Mouse (Mus musculus): ENCODE measurements around the gene Slc1a2. TPM values are rescaled to one million over a fixed set of nuclear protein-coding genes. Genes with fewer than 3 reads are reported as not detected.

Gene Slc1a2
- polyA plus RNA-seq, 1 experiment from 2014 or later: 0.32 TPM

GRCm38 (mm10) chr2:102663865-102664264 is 5.4 kb downstream of the Slc1a2 start:
- no peak for ATAC-seq (ENCODE audit: insufficient number of reproducible peaks, insufficient read depth, low FRiP score, low read depth)
- Histone ChIP-seq H3K4me3 (ENCODE audit: control insufficient read depth in 1 of 2, insufficient read depth in 1 of 2, low read depth in 1 of 2, low read length in 2 of 2) (no peak overlapping the region), H3K4me1 (ENCODE audit: control insufficient read depth in 2 of 2, insufficient read depth in 2 of 2, low read length in 2 of 2) (peaks cover 2 to 3% of the 10 kb centered on the region in 2 experiments; a peak in 1 of 4 replicates), H3K9ac (ENCODE audit: low read length) (no peak overlapping the region), H3K9me3 (ENCODE audit: control insufficient read depth, low read length) (no peaks in the 10 kb centered on the region), H3K27ac (replicated peaks in 1 of 2; ENCODE audit: control insufficient read depth in 1 of 2, insufficient read depth in 1 of 2, low read depth in 2 of 2, low read length in 2 of 2) (no peak overlapping the region), H3K36me3 (ENCODE audit: control insufficient read depth, insufficient read depth, low read length) (no peaks in the 10 kb centered on the region), H3K4me2 (ENCODE audit: low read length) (no peak overlapping the region), H3K27me3 (ENCODE audit: control insufficient read depth, insufficient read depth, low read length) (peaks cover 25% of the 10 kb centered on the region)
- 71% methylated on average over 3 of the region's 3 CpGs for WGBS

DNA sequence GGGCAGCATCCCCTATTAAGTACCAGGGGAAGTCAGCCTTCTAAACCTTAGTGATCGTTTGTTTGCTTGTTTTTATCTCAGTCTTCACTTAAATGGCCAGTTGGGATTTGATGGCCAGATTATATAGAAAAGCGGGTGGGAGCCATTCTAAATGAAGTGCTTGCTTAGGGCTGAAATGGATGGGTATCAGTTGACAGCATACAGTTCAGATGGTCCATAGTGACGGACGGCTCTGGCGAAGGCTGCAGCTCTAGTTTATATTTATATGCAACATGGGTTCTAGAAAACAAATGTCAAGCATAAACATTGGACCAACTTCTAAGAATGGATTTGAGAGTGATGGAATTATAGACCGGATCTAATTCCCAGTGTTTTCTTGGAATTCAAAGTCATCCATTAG is 9.5 kb downstream of the Slc1a2 start:
- no peaks in the 10 kb centered on the region for H3K36me3 ChIP-seq (ENCODE audit: control insufficient read depth, insufficient read depth, low read length)
- 62% methylated on average over 6 of the region's 6 CpGs for WGBS
- H3K27ac ChIP-seq (replicated peaks in 1 of 2; ENCODE audit: control insufficient read depth in 1 of 2, insufficient read depth in 1 of 2, low read depth in 2 of 2, low read length in 2 of 2): no peak overlapping the region
- no peaks in the 10 kb centered on the region for H3K9me3 ChIP-seq (ENCODE audit: control insufficient read depth, low read length)
- no peak overlapping the region for H3K4me2 ChIP-seq (ENCODE audit: low read length)
- no peaks in the 10 kb centered on the region for H3K27me3 ChIP-seq (ENCODE audit: control insufficient read depth, insufficient read depth, low read length)
- H3K9ac ChIP-seq (ENCODE audit: low read length): no peak overlapping the region
- no peak overlapping the region for H3K4me3 ChIP-seq (ENCODE audit: control insufficient read depth in 1 of 2, insufficient read depth in 1 of 2, low read depth in 1 of 2, low read length in 2 of 2)
- ATAC-seq (ENCODE audit: insufficient number of reproducible peaks, insufficient read depth, low FRiP score, low read depth): no peak
- no peaks in the 10 kb centered on the region for H3K4me1 ChIP-seq (ENCODE audit: control insufficient read depth in 2 of 2, insufficient read depth in 2 of 2, low read length in 2 of 2)

- no peak overlapping the region for H3K4me3 ChIP-seq (ENCODE audit: control insufficient read depth in 1 of 2, insufficient read depth in 1 of 2, low read depth in 1 of 2, low read length in 2 of 2)
- H3K27me3 ChIP-seq (ENCODE audit: control insufficient read depth, insufficient read depth, low read length): no peaks in the 10 kb centered on the region
- no peak overlapping the region for H3K4me2 ChIP-seq (ENCODE audit: low read length)
- H3K27ac ChIP-seq (replicated peaks in 1 of 2; ENCODE audit: control insufficient read depth in 1 of 2, insufficient read depth in 1 of 2, low read depth in 2 of 2, low read length in 2 of 2): no peak overlapping the region
- no peak for ATAC-seq (ENCODE audit: insufficient number of reproducible peaks, insufficient read depth, low FRiP score, low read depth)
- H3K9ac ChIP-seq (ENCODE audit: low read length): no peak overlapping the region
- WGBS: 26% methylated on average over 6 of the region's 6 CpGs
- no peaks in the 10 kb centered on the region for H3K36me3 ChIP-seq (ENCODE audit: control insufficient read depth, insufficient read depth, low read length)
- H3K4me1 ChIP-seq (ENCODE audit: control insufficient read depth in 2 of 2, insufficient read depth in 2 of 2, low read length in 2 of 2): no peaks in the 10 kb centered on the region
- H3K9me3 ChIP-seq (ENCODE audit: control insufficient read depth, low read length): no peaks in the 10 kb centered on the region
Observed at GRCm38 (mm10) chr2:102669580-102669979, 11.1 kb downstream of the Slc1a2 start.

- H3K4me3 ChIP-seq (ENCODE audit: control insufficient read depth in 1 of 2, insufficient read depth in 1 of 2, low read depth in 1 of 2, low read length in 2 of 2): no peak overlapping the region
- H3K27ac ChIP-seq (replicated peaks in 1 of 2; ENCODE audit: control insufficient read depth in 1 of 2, insufficient read depth in 1 of 2, low read depth in 2 of 2, low read length in 2 of 2): no peak overlapping the region
- ATAC-seq (ENCODE audit: insufficient number of reproducible peaks, insufficient read depth, low FRiP score, low read depth): no peak
- H3K4me1 ChIP-seq (ENCODE audit: control insufficient read depth in 2 of 2, insufficient read depth in 2 of 2, low read length in 2 of 2): no peaks in the 10 kb centered on the region
- no peaks in the 10 kb centered on the region for H3K9me3 ChIP-seq (ENCODE audit: control insufficient read depth, low read length)
- H3K4me2 ChIP-seq (ENCODE audit: low read length): no peak overlapping the region
- 63% methylated on average over 2 of the region's 2 CpGs for WGBS
- H3K27me3 ChIP-seq (ENCODE audit: control insufficient read depth, insufficient read depth, low read length): no peaks in the 10 kb centered on the region
- no peak overlapping the region for H3K9ac ChIP-seq (ENCODE audit: low read length)
- H3K36me3 ChIP-seq (ENCODE audit: control insufficient read depth, insufficient read depth, low read length): no peaks in the 10 kb centered on the region
Observed at GRCm38 (mm10) chr2:102674582-102674981, 16.1 kb downstream of the Slc1a2 start.

DNA sequence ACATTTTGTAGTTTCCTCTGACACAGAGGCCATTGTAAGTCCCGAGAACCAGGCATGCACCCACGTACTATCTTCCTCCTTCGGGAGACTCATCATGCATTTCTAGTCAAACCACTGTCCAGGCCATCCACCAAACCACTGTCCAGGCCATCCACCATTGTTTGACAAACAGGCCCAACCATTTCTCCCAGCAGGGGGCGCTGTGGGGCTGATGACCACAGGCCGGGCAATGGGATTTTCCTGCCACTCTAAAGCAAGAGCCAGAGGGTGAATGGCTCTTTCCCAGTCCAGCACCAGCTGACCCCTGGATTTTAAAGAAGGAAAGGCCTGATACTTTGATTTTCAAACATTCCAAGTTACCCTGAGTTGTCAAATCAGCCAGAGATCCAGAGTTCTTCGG is 16.8 kb downstream of the Slc1a2 start:
- no peak for ATAC-seq (ENCODE audit: insufficient number of reproducible peaks, insufficient read depth, low FRiP score, low read depth)
- Histone ChIP-seq H3K4me2 (ENCODE audit: low read length) (no peak overlapping the region), H3K9ac (ENCODE audit: low read length) (no peak overlapping the region), H3K27me3 (ENCODE audit: control insufficient read depth, insufficient read depth, low read length) (no peaks in the 10 kb centered on the region), H3K4me1 (ENCODE audit: control insufficient read depth in 2 of 2, insufficient read depth in 2 of 2, low read length in 2 of 2) (no peaks in the 10 kb centered on the region), H3K36me3 (ENCODE audit: control insufficient read depth, insufficient read depth, low read length) (no peaks in the 10 kb centered on the region), H3K9me3 (ENCODE audit: control insufficient read depth, low read length) (no peaks in the 10 kb centered on the region), H3K27ac (replicated peaks in 1 of 2; ENCODE audit: control insufficient read depth in 1 of 2, insufficient read depth in 1 of 2, low read depth in 2 of 2, low read length in 2 of 2) (no peak overlapping the region), H3K4me3 (ENCODE audit: control insufficient read depth in 1 of 2, insufficient read depth in 1 of 2, low read depth in 1 of 2, low read length in 2 of 2) (no peak overlapping the region)
- 68% methylated on average over 6 of the region's 6 CpGs for WGBS

GRCm38 (mm10) chr2:102676716-102677312 is 18.4 kb downstream of the Slc1a2 start:
- Histone ChIP-seq H3K27me3 (ENCODE audit: control insufficient read depth, insufficient read depth, low read length) (no peaks in the 10 kb centered on the region; the same call in 1 of the 2 replicates), H3K4me2 (ENCODE audit: low read length) (no peak overlapping the region), H3K4me3 (ENCODE audit: control insufficient read depth in 1 of 2, insufficient read depth in 1 of 2, low read depth in 1 of 2, low read length in 2 of 2) (no peak overlapping the region), H3K9me3 (ENCODE audit: control insufficient read depth, low read length) (no peaks in the 10 kb centered on the region), H3K9ac (ENCODE audit: low read length) (no peak overlapping the region), H3K27ac (replicated peaks in 1 of 2; ENCODE audit: control insufficient read depth in 1 of 2, insufficient read depth in 1 of 2, low read depth in 2 of 2, low read length in 2 of 2) (no peak overlapping the region), H3K4me1 (ENCODE audit: control insufficient read depth in 2 of 2, insufficient read depth in 2 of 2, low read length in 2 of 2) (no peaks in the 10 kb centered on the region), H3K36me3 (ENCODE audit: control insufficient read depth, insufficient read depth, low read length) (no peaks in the 10 kb centered on the region)
- no peak for ATAC-seq (ENCODE audit: insufficient number of reproducible peaks, insufficient read depth, low FRiP score, low read depth)
- 84% methylated on average over 9 of the region's 9 CpGs for whole genome bisulfite sequencing

GRCm38 (mm10) chr2:102677400-102677799 is 18.9 kb downstream of the Slc1a2 start:
- H3K4me3 ChIP-seq (ENCODE audit: control insufficient read depth in 1 of 2, insufficient read depth in 1 of 2, low read depth in 1 of 2, low read length in 2 of 2): no peak overlapping the region
- no peaks in the 10 kb centered on the region; the same call in 1 of the 2 replicates for H3K27me3 ChIP-seq (ENCODE audit: control insufficient read depth, insufficient read depth, low read length)
- no peak for ATAC-seq (ENCODE audit: insufficient number of reproducible peaks, insufficient read depth, low FRiP score, low read depth)
- H3K36me3 ChIP-seq (ENCODE audit: control insufficient read depth, insufficient read depth, low read length): no peaks in the 10 kb centered on the region
- WGBS: 78% methylated on average over 6 of the region's 6 CpGs
- H3K4me1 ChIP-seq (ENCODE audit: control insufficient read depth in 2 of 2, insufficient read depth in 2 of 2, low read length in 2 of 2): no peaks in the 10 kb centered on the region
- H3K4me2 ChIP-seq (ENCODE audit: low read length): no peak overlapping the region
- no peak overlapping the region for H3K9ac ChIP-seq (ENCODE audit: low read length)
- no peaks in the 10 kb centered on the region for H3K9me3 ChIP-seq (ENCODE audit: control insufficient read depth, low read length)
- H3K27ac ChIP-seq (replicated peaks in 1 of 2; ENCODE audit: control insufficient read depth in 1 of 2, insufficient read depth in 1 of 2, low read depth in 2 of 2, low read length in 2 of 2): no peak overlapping the region

DNA sequence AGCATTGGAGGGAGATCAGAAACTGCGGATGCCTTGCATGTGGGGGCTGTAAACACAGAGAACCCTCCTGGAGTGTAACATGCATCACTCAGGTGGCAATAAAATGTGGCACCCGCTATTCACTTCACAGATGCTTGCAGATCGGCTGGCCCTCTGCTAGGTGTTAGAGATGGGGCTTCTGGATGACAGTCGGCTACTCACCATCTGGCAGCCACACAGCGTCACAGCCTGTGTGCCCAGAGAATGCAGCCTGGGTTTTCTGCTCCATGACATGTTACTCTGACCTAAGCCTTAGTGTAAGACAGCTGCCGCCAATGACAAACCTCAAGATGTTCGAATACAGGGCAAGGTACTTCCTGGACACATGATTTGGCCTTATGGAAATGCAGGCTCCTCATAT is 22.9 kb downstream of the Slc1a2 start:
- no peak overlapping the region for H3K27ac ChIP-seq (replicated peaks in 1 of 2; ENCODE audit: control insufficient read depth in 1 of 2, insufficient read depth in 1 of 2, low read depth in 2 of 2, low read length in 2 of 2)
- ATAC-seq (ENCODE audit: insufficient number of reproducible peaks, insufficient read depth, low FRiP score, low read depth): no peak
- H3K4me2 ChIP-seq (ENCODE audit: low read length): no peak overlapping the region
- H3K36me3 ChIP-seq (ENCODE audit: control insufficient read depth, insufficient read depth, low read length): no peaks in the 10 kb centered on the region
- 69% methylated on average over 7 of the region's 7 CpGs for WGBS
- no peaks in the 10 kb centered on the region; the same call in 1 of the 2 replicates for H3K27me3 ChIP-seq (ENCODE audit: control insufficient read depth, insufficient read depth, low read length)
- no peaks in the 10 kb centered on the region for H3K4me1 ChIP-seq (ENCODE audit: control insufficient read depth in 2 of 2, insufficient read depth in 2 of 2, low read length in 2 of 2)
- no peak overlapping the region for H3K4me3 ChIP-seq (ENCODE audit: control insufficient read depth in 1 of 2, insufficient read depth in 1 of 2, low read depth in 1 of 2, low read length in 2 of 2)
- no peaks in the 10 kb centered on the region for H3K9me3 ChIP-seq (ENCODE audit: control insufficient read depth, low read length)
- H3K9ac ChIP-seq (ENCODE audit: low read length): no peak overlapping the region

All from heart, embryonic 14.5 days (tissue).